Mouse (Mus musculus) cerebellum, adult 2 months (tissue): ENCODE results near the gene Phospho1. TPM values are rescaled to one million over a fixed set of nuclear protein-coding genes. Genes with fewer than 3 reads are reported as not detected.
"Not testable (repeated sequence)": the region's sequence is repeated elsewhere in the genome, so short reads cannot be mapped to it uniquely, and the experiment has no call there.

Experiments
- DNase-seq, 2 experiments: peaks; one replicate each; pipeline ENCODE4 v3.0.0; 2021
- H3K27ac ChIP-seq: fragments of 200-500 bp; 2 replicates; pipeline ENCODE4 v1.5.1; 2012; ENCODE audit warnings: low read length, control low read depth, inconsistent platforms; ENCODE audit not compliant: insufficient read depth
- H3K27me3 ChIP-seq: fragments of 200-500 bp; 2 replicates; pipeline ENCODE4 v1.6.1; 2012; ENCODE audit warnings: inconsistent platforms, mild to moderate bottlenecking, low read length, moderate library complexity; ENCODE audit not compliant: control insufficient read depth, insufficient read depth
- H3K4me1 ChIP-seq: fragments of 200-500 bp; 2 replicates; pipeline ENCODE4 v1.6.1; 2011; ENCODE audit warnings: low read length; ENCODE audit not compliant: control insufficient read depth, insufficient read depth
- H3K4me3 ChIP-seq: fragments of 200-500 bp; replicated peaks from 2 replicates; pipeline ENCODE3; 2011; ENCODE audit warnings: mild to moderate bottlenecking, low read depth, low read length, control low read depth; ENCODE audit not compliant: insufficient read depth
- CTCF ChIP-seq: fragments of 200-500 bp; IDR thresholded peaks from 2 replicates; pipeline ENCODE4 v1.5.1; 2011; ENCODE audit warnings: low read depth, mild to moderate bottlenecking, control low read depth, low read length, moderate library complexity, borderline replicate concordance; ENCODE audit not compliant: insufficient read depth
- POLR2A ChIP-seq: fragments of 200-500 bp; IDR thresholded peaks from 2 replicates; pipeline ENCODE4 v1.6.1; 2011; ENCODE audit warnings: low read length, control low read depth, borderline replicate concordance; ENCODE audit not compliant: insufficient read depth
- WGBS: fragments of 180-500 bp; shearing (Covaris S2); methylation state at CpG from one replicate; pipeline ENCODE4 v1.1.7; 2018; 5-methylcytosine and 5-hydroxymethylcytosine counted together
- polyA plus RNA-seq: library from polyadenylated mRNA; depleted of rRNA; stranded (reverse); fragments of >200 nt; gene quantifications from 2 replicates; pipeline ENCODE4 v1.2.3, GENCODE M21; 2012; rRNA removed

Phospho1 gene
- polyA plus RNA-seq, 1 experiment, result 122 TPM

GRCm38 (mm10) chr11:95859468-95859855, 35.2 kb downstream of the Phospho1 start:
- TF ChIP-seq CTCF (no peak), POLR2A (no peak)
- WGBS, result 1% methylated on average over 35 of the region's 35 CpGs
- Histone ChIP-seq H3K4me3 (peak overlapping the region; percentile 62), H3K27me3 (no peaks in the 10 kb centered on the region), H3K27ac (peak overlapping the region; percentile 8; the same call in 1 of the 2 replicates), H3K4me1 (no peaks in the 10 kb centered on the region; the same call in 1 of the 2 replicates)
- peak in 1 of 2 experiments; percentile 78 for DNase-seq

DNA sequence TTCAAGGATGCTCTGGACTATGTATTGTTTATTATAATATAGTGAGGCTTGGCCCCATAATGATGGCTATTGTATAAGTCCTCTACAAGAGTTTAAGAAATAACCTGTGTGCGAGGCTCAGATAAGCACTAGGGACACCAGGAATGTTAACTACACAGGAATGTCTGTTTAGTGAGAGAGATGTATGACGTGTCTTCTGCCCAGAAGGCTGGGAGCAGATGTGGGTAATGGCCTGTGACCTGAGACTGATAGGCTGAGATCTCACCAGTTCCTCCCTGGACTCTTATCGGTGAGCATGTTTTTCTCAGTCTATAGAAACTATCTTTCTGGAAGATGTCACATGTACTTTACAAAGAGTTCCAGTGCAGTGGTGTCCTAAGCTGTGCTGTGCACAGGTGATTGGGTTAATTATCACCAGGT, 35.8 kb downstream of the Phospho1 start:
- Histone ChIP-seq H3K4me3 (peak overlapping the region; percentile 62), H3K27ac (no peak overlapping the region), H3K27me3 (no peaks in the 10 kb centered on the region), H3K4me1 (no peaks in the 10 kb centered on the region; the same call in 1 of the 2 replicates)
- TF ChIP-seq CTCF, result no peak
- no peak for TF ChIP-seq POLR2A
- peak in 1 of 2 experiments; percentile 16 for DNase-seq
- 24% methylated on average over 3 of the region's 3 CpGs for WGBS

DNA sequence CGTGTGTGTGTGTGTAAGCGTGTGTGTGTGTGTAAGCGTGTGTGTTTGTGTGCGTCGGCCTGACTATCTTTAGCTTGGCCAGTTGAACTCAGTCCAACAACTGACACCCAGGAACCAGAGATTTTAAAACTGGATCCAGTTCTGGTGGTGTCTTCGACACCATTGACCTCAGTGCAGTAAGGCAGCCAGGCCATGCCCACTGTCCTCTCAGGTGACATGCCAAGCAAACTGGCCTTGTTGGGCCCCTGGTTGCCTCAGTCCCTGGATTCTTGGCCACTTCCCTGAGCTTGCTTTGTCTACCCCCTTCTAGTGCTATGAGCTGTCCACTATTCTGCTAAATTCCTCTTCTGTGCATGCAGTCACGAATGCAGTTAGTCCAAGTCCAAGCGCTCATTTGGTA, 37.1 kb downstream of the Phospho1 start:
- no peak for DNase-seq
- TF ChIP-seq CTCF (no peak), POLR2A (no peak)
- H3K27ac ChIP-seq, result no peak overlapping the region
- no peaks in the 10 kb centered on the region for H3K27me3 ChIP-seq
- no peaks in the 10 kb centered on the region; the same call in 1 of the 2 replicates for H3K4me1 ChIP-seq
- H3K4me3 ChIP-seq, result no peak overlapping the region
- 94% methylated on average over 8 of the region's 8 CpGs for WGBS

DNA sequence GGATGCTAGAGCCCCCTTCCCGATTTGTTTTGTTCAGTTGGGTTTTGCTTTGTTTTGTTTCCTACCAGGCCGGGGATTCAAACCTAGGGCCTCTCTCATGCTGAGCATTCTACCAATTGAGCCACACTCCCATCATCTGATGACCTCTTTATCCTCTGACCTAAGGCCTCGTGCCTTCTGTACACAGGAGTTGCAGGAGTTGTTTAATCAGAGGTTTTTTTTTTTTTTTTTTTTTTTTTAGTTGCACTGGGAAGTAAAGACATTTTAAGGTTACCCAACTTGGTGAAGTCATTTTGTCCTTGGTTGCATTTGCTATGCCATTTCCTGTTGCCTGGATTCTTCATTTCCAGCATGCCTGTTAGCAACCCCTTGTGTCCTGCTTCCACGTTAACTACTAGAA, 45.1 kb downstream of the Phospho1 start:
- 78% methylated on average over 4 of the region's 4 CpGs for WGBS
- H3K4me1 ChIP-seq, result no peaks in the 10 kb centered on the region

DNA sequence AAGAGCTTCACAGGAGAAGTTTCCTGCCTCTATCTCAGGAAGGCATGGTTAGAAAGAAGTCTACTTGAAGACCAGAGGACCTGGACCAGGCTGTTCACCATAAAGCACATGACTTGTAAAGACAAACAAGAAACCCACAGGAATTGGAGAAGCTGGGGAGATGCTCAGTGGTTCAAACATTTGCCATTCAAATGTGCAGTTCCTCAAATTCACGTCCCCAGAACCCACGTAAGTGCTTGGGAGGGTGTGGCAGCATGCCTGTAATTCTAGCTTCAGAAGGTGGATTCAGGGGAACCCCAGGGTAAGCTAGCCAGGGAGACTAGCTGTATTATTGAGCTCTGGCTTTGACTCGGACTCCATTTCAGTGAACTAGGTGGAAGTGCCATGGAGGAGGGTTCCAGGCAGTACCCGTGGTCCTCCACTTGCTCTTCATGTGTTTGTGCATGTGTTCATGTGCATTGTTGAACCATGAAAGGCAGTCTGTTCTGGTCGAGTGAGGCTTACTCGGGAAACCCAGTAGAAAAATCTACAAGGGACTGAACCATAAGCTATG, 45.7 kb downstream of the Phospho1 start:
- 69% methylated on average over 6 of the region's 6 CpGs for WGBS
- Histone ChIP-seq H3K27ac (no peak overlapping the region), H3K4me1 (no peaks in the 10 kb centered on the region), H3K4me3 (no peak overlapping the region), H3K27me3 (no peaks in the 10 kb centered on the region; the same call in 1 of the 2 replicates)
- no peak for DNase-seq
- TF ChIP-seq CTCF (no peak), POLR2A (no peak)

More for the DNA sequence above, 45.1 kb downstream of the Phospho1 start:
- Histone ChIP-seq H3K27ac (no peak overlapping the region), H3K4me3 (no peak overlapping the region), H3K27me3 (no peaks in the 10 kb centered on the region; the same call in 1 of the 2 replicates)
- TF ChIP-seq CTCF, result no peak
- TF ChIP-seq POLR2A, result no peak
- no peak for DNase-seq

GRCm38 (mm10) chr11:95875804-95876203, 51.5 kb downstream of the Phospho1 start:
- WGBS, result 25% methylated on average over 9 of the region's 9 CpGs
- H3K4me3 ChIP-seq, result peak overlapping the region; percentile 14
- no peak overlapping the region for H3K27ac ChIP-seq
- no peaks in the 10 kb centered on the region for H3K27me3 ChIP-seq
- no peak for DNase-seq
- no peak for TF ChIP-seq CTCF
- TF ChIP-seq POLR2A, result no peak
- H3K4me1 ChIP-seq, result no peaks in the 10 kb centered on the region

DNA sequence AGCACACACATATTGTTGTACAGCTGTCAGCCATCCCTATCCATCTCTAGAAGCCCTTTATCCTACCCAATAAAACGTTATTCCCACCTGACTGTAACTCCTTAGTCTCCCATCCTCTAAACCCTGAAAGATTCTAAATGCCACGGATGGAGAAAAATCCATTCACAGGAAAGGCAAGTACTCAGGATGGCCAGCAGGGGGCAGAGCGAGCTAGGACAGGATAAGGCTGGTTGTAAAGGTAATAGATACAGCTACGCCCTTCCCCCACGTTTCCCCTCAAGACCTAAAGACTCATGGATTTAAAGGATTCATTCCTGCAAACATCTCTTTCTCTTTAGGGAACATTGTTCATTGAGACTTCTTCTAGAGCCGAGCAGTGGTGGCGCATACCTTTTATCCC, 52.0 kb downstream of the Phospho1 start:
- peak; percentile 24 to 44 for DNase-seq
- Histone ChIP-seq H3K4me1 (no peaks in the 10 kb centered on the region), H3K4me3 (no peak overlapping the region), H3K27ac (no peak overlapping the region), H3K27me3 (no peaks in the 10 kb centered on the region)
- 17% methylated on average over 7 of the region's 7 CpGs for WGBS
- no peak for TF ChIP-seq POLR2A
- TF ChIP-seq CTCF, result peak; percentile 76

DNA sequence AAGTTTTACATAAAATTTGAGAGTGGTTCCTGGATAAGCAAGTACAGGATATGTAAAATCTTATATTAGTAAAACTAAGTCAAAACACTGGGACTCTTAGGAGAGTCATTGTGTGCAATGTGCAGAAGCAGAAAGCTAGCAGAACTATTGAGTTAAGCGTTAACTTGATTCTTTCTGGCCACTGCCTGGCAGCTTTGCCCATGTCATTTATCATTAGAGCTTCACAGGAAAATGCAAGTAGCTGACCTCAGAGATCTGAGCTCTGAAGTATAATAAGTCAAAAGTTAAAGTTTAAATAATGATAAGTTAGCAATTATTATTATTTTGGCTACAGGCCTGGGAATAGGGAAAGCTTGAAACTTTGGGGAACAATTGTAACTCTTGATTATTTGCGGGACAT, 55.6 kb downstream of the Phospho1 start:
- 79% methylated on average over 2 of the region's 2 CpGs for WGBS
- not testable (repeated sequence) for H3K4me3 ChIP-seq, DNase-seq, H3K27ac ChIP-seq, H3K27me3 ChIP-seq, H3K4me1 ChIP-seq

Other genes with a start within 250 kb of the Phospho1 start
- gene Ngfr, start 236.8 kb upstream of the Phospho1 start, polyA plus RNA-seq, result 4.5 and 6.4 TPM in 2 replicates
- 241 and 253 TPM in 2 replicates for gene Phb, start 157.5 kb upstream of the Phospho1 start, polyA plus RNA-seq
- 30.0 and 30.1 TPM in 2 replicates for gene Zfp652, start 111.8 kb upstream of the Phospho1 start, polyA plus RNA-seq
- 0.69 and 0.70 TPM in 2 replicates for gene B130006D01Rik, start 100.9 kb upstream of the Phospho1 start, polyA plus RNA-seq
- gene Gngt2, start 12.7 kb downstream of the Phospho1 start, polyA plus RNA-seq, result 3.5 and 5.4 TPM in 2 replicates
- gene Abi3, start 18.0 kb downstream of the Phospho1 start, polyA plus RNA-seq, result 3.2 and 3.9 TPM in 2 replicates
- gene B4galnt2, start 90.4 kb downstream of the Phospho1 start, polyA plus RNA-seq, result not detected in 2 replicates
- gene Igf2bp1, start 181.4 kb downstream of the Phospho1 start, polyA plus RNA-seq, result not detected in 2 replicates
- not detected in 2 replicates for gene Gip, start 200.0 kb downstream of the Phospho1 start, polyA plus RNA-seq
- 75.0 and 83.5 TPM in 2 replicates for gene Snf8, start 210.4 kb downstream of the Phospho1 start, polyA plus RNA-seq
- 56.0 and 56.8 TPM in 2 replicates for gene Ube2z, start 240.9 kb downstream of the Phospho1 start, polyA plus RNA-seq